Mouse (Mus musculus): ENCODE measurements around the gene Acadvl. TPM values are rescaled to one million over a fixed set of nuclear protein-coding genes. Genes with fewer than 3 reads are reported as not detected.

Gene Acadvl
- polyA plus RNA-seq, 1 experiment from 2014 or later, result 78.2 TPM

GRCm38 (mm10) chr11:70000396-70000898 lies 14.8 kb downstream of the Acadvl start, which contains the start of gene Dvl2:
TSS of gene Dvl2 (plus strand) at chr11:70000595.
- Histone ChIP-seq H3K4me2 (peak within 1 kb of the TSS; percentile 88), H3K27me3 (no peaks in the 10 kb centered on the region), H3K9me3 (no peaks in the 10 kb centered on the region), H3K4me1 (peaks cover 54% of the 10 kb centered on the region), H3K36me3 (peaks cover 37% of the 10 kb centered on the region), H3K27ac (peak within 1 kb of the TSS; percentile 97), H3K4me3 (peak within 1 kb of the TSS; percentile 80), H3K9ac (peak within 1 kb of the TSS; percentile 89)
- under 1% methylated on average over 48 of the region's 48 CpGs for WGBS
- peak; percentile 59 for ATAC-seq (ENCODE audit: insufficient number of reproducible peaks, insufficient read depth, low FRiP score, low TSS enrichment, low read depth)

DNA sequence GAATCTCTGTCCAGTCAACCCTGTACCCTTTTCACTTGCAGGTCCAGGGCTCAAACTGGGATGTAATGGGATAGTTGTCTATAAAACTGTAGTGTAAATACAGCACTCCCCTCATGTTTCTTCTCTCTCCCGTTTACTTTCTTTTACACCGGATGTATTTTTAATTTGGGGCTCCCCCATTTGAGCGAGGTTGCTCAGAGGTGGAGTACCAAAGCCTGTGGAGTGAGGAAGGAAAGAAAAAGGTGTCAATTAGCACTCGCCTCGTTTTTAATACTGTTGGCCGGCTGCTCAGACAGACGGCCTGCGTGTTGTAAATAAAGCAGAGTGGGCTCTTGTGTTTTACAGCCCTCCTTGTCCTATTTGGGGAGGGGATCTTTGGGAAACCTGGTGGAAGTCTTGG lies 15.5 kb downstream of the Acadvl start:
- no peaks in the 10 kb centered on the region for H3K27me3 ChIP-seq
- no peak overlapping the region for H3K9ac ChIP-seq
- H3K27ac ChIP-seq, result peak overlapping the region; percentile 61; the same call in 1 of the 2 replicates
- peaks cover 31% of the 10 kb centered on the region for H3K36me3 ChIP-seq
- ATAC-seq (ENCODE audit: insufficient number of reproducible peaks, insufficient read depth, low FRiP score, low TSS enrichment, low read depth), result no peak
- peak overlapping the region; percentile 88 for H3K4me2 ChIP-seq
- H3K4me3 ChIP-seq, result peak overlapping the region; percentile 80; the same call in 1 of the 2 replicates
- peaks cover 55% of the 10 kb centered on the region for H3K4me1 ChIP-seq
- 86% methylated on average over 8 of the region's 8 CpGs for WGBS
- no peaks in the 10 kb centered on the region for H3K9me3 ChIP-seq

GRCm38 (mm10) chr11:69998567-69999491 lies 16.4 kb downstream of the Acadvl start:
- Histone ChIP-seq H3K4me3 (no peak overlapping the region), H3K9ac (peak overlapping the region; percentile 98), H3K27me3 (no peaks in the 10 kb centered on the region), H3K4me1 (peaks cover 56% of the 10 kb centered on the region), H3K9me3 (no peaks in the 10 kb centered on the region), H3K36me3 (peaks cover 33% of the 10 kb centered on the region), H3K27ac (no peak overlapping the region; the same call in 1 of the 2 replicates), H3K4me2 (no peak overlapping the region)
- WGBS, result 93% methylated on average over 27 of the region's 27 CpGs
- ATAC-seq (ENCODE audit: insufficient number of reproducible peaks, insufficient read depth, low FRiP score, low TSS enrichment, low read depth), result no peak

- 1% methylated on average over 40 of the region's 44 CpGs for WGBS
- peak overlapping the region; percentile 98 for H3K9ac ChIP-seq
- H3K4me2 ChIP-seq, result peak overlapping the region; percentile 61
- peak; percentile 28 for ATAC-seq (ENCODE audit: insufficient number of reproducible peaks, insufficient read depth, low FRiP score, low TSS enrichment, low read depth)
- no peaks in the 10 kb centered on the region for H3K27me3 ChIP-seq
- peaks cover 40% of the 10 kb centered on the region for H3K36me3 ChIP-seq
- peak overlapping the region; percentile 97 for H3K4me3 ChIP-seq
- no peaks in the 10 kb centered on the region for H3K9me3 ChIP-seq
- peaks cover 48% of the 10 kb centered on the region for H3K4me1 ChIP-seq
- H3K27ac ChIP-seq, result peak overlapping the region; percentile 99
These were observed 18.1 kb downstream of the Acadvl start for GRCm38 (mm10) chr11:69997070-69997509.

DNA sequence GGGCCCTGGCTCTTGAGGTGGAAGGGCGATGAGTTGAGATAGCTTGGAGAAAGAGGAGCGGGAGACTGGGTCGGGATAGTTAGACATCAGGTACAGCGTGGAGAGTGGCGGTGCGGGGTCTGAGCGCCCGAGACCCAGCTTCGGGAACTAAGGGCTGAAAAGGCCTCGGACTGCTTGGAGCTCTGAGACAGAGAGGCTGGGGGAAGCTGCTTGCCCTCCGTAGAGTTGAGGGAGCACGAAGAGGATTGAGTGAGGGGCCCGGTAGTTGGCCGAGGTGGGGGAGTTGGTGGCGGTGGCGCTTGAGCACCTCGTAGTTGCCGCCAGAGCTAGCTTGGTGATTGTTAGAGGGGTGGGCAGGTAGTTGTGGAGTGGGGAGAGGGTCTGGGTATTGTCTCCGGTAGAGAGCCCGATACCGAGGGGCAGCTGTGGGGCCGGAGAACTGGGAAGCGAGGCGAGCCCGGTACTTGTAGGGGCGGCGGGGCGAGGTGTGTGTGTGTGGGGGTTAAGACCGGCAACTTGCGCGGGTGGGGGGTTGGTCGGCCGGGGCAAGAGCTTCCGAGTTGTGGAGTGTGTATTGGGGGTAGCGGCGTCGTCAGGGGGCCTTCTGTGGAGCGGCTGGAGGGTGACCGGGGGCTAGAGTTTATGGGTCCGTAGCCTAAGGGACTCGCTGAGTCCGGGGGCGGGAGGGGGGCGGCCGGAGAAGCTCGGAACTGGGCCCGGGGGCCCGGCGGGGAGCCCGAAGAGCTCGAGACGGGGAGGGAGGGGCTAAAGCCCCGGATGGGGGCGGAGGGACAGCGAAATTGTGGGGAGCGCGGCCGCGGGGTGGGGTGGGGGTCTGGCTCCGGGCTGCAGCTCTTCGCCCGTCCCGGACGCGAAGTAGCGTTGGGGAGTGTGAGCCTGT lies 18.8 kb downstream of the Acadvl start:
- ATAC-seq (ENCODE audit: insufficient number of reproducible peaks, insufficient read depth, low FRiP score, low TSS enrichment, low read depth), result no peak
- Histone ChIP-seq H3K9me3 (no peaks in the 10 kb centered on the region), H3K36me3 (peaks cover 40% of the 10 kb centered on the region), H3K4me2 (peak overlapping the region; percentile 61), H3K27me3 (no peaks in the 10 kb centered on the region), H3K27ac (peak overlapping the region; percentile 99), H3K4me1 (peaks cover 41% of the 10 kb centered on the region), H3K9ac (peak overlapping the region; percentile 98), H3K4me3 (peak overlapping the region; percentile 97)
- WGBS, result under 1% methylated on average over 65 of the region's 66 CpGs

DNA sequence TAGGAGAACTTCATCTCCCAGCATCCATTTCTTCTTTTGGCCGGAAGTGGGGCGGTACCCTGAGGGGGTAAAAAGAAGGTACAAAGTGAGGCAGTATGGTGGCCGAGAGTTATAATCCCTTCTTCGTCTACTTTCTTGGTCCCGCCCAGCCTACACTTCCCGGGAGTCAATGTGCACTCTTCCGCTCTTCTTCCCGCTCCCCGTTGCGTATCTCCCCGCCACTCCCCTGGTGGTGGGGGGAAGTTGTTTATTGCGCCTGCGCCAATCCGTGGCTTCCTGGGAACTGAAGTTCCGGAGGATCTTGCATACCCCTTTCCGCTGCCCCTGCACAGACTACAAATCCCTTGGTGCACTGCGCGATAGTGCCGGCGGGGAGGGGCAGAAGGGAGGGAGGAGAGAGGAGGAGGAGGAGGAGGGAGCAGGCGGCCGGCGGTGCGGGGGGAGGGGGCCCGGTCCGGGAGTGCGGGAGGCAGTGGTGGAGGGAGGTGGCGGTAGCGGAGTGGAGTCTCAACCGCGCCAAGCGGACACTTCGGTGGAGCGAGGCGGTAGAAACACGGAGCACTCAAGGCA lies 19.7 kb downstream of the Acadvl start, which contains the start of gene Phf23:
Gene Phf23 (plus strand): TSS at position 387 of the 570 bp plus-strand sequence.
- no peaks in the 10 kb centered on the region for H3K27me3 ChIP-seq
- H3K36me3 ChIP-seq, result peaks cover 40% of the 10 kb centered on the region
- H3K9ac ChIP-seq, result peak within 1 kb of the TSS; percentile 98
- peak within 1 kb of the TSS; percentile 97 for H3K4me3 ChIP-seq
- ATAC-seq (ENCODE audit: insufficient number of reproducible peaks, insufficient read depth, low FRiP score, low TSS enrichment, low read depth), result peak; percentile 82
- WGBS, result under 1% methylated on average over 36 of the region's 36 CpGs
- peak within 1 kb of the TSS; percentile 61 for H3K4me2 ChIP-seq
- no peaks in the 10 kb centered on the region for H3K9me3 ChIP-seq
- H3K4me1 ChIP-seq, result peaks cover 41% of the 10 kb centered on the region
- peak within 1 kb of the TSS; percentile 99 for H3K27ac ChIP-seq

DNA sequence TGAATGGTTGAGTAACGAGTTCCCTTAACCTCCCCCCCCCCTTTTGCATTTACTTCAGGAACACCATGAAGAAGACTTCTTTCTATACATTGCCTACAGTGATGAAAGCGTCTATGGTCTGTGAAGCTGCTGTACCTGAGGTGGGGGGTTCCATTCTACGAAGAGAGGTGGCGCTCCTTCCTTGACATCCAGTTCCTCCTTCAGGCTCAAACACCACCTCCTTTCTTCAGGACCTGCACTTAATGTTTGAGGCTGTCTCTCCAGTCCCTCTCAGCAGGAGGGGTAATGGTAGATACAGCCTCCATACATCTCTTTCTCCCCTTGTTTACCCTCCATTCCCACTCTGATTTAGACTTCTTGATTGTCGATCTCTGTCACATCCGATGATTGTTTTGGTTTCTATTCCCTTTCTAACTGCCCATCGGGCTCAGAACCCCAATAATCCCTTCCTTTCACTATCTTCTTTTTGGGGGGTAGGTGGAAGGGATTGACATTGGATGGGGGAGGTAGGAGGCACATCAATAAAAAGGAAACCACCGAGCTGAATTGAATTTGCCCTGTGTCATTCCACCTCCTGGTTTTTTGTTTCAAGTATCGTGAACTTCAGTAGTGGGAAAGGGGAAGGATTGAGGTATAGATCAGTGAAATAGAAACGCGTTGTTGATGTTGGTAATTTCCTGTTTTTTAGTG lies 20.7 kb downstream of the Acadvl start:
- 85% methylated on average over 11 of the region's 11 CpGs for WGBS
- no peaks in the 10 kb centered on the region for H3K9me3 ChIP-seq
- no peak overlapping the region for H3K4me3 ChIP-seq
- no peaks in the 10 kb centered on the region for H3K27me3 ChIP-seq
- no peak for ATAC-seq (ENCODE audit: insufficient number of reproducible peaks, insufficient read depth, low FRiP score, low TSS enrichment, low read depth)
- H3K27ac ChIP-seq, result no peak overlapping the region
- peaks cover 42% of the 10 kb centered on the region for H3K4me1 ChIP-seq
- peaks cover 44% of the 10 kb centered on the region for H3K36me3 ChIP-seq
- no peak overlapping the region for H3K9ac ChIP-seq
- H3K4me2 ChIP-seq, result peak overlapping the region; percentile 50; the same call in 1 of the 2 replicates

GRCm38 (mm10) chr11:69992932-69993331 lies 22.3 kb downstream of the Acadvl start:
- H3K9me3 ChIP-seq, result no peaks in the 10 kb centered on the region
- WGBS, result 86% methylated on average over 3 of the region's 3 CpGs
- peak overlapping the region; percentile 74 for H3K4me2 ChIP-seq
- peaks cover 44% of the 10 kb centered on the region for H3K36me3 ChIP-seq
- no peak overlapping the region for H3K27ac ChIP-seq
- peaks cover 31% of the 10 kb centered on the region for H3K4me1 ChIP-seq
- peak overlapping the region; percentile 85; the same call in 1 of the 2 replicates for H3K9ac ChIP-seq
- H3K4me3 ChIP-seq, result peak overlapping the region; percentile 84
- ATAC-seq (ENCODE audit: insufficient number of reproducible peaks, insufficient read depth, low FRiP score, low TSS enrichment, low read depth), result no peak
- H3K27me3 ChIP-seq, result no peaks in the 10 kb centered on the region

- Histone ChIP-seq H3K9me3 (no peaks in the 10 kb centered on the region), H3K4me1 (peaks cover 26% of the 10 kb centered on the region), H3K27ac (no peak overlapping the region), H3K36me3 (peaks cover 46% of the 10 kb centered on the region), H3K9ac (peak overlapping the region; percentile 85), H3K27me3 (no peaks in the 10 kb centered on the region), H3K4me2 (peak overlapping the region; percentile 74), H3K4me3 (peak overlapping the region; percentile 84)
- WGBS, result 90% methylated on average over 10 of the region's 10 CpGs
- no peak for ATAC-seq (ENCODE audit: insufficient number of reproducible peaks, insufficient read depth, low FRiP score, low TSS enrichment, low read depth)
These were observed 22.8 kb downstream of the Acadvl start for GRCm38 (mm10) chr11:69992396-69992795.

GRCm38 (mm10) chr11:69991711-69992110 lies 23.5 kb downstream of the Acadvl start:
- Histone ChIP-seq H3K9ac (peak overlapping the region; percentile 85), H3K27ac (peak overlapping the region; percentile 94), H3K4me2 (peak overlapping the region; percentile 74), H3K36me3 (peaks cover 53% of the 10 kb centered on the region), H3K9me3 (no peaks in the 10 kb centered on the region), H3K4me1 (peaks cover 24% of the 10 kb centered on the region), H3K4me3 (peak overlapping the region; percentile 84), H3K27me3 (no peaks in the 10 kb centered on the region)
- 0% methylated on average over 15 of the region's 15 CpGs for WGBS
- ATAC-seq (ENCODE audit: insufficient number of reproducible peaks, insufficient read depth, low FRiP score, low TSS enrichment, low read depth), result no peak
